Mouse (Mus musculus) layer of hippocampus, adult 11-12 months (tissue): ENCODE measurements around the gene Wnt6.
A peak's percentile ranks its signal among the peaks of the same experiment; 100 is the strongest.

Experiments
- DNase-seq: peaks from one replicate; pipeline ENCODE4 v3.0.0; 2022; ENCODE audit warnings: low spot score

Gene Wnt6

DNA sequence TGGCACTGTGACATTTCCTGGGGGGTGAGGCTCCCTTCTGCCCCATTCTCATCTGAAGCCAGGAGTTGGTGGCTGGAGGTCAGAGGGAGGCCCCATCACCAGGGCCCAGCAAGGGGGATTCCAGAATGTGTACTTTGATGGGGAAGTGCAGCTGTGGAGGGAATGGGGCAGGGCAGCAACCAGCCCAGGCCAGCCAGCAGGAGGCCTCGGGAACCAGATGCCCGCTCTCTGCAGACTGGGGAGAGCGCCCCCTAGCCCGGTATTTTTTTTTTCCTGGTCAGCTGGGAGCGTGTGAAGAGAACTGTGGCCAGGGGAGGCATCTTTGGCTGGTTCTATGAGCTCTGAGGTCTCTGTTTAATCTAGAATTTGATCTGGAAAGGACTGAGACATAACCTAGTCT is 4.1 kb downstream of the Wnt6 start:
- DNase-seq: no peak

DNA sequence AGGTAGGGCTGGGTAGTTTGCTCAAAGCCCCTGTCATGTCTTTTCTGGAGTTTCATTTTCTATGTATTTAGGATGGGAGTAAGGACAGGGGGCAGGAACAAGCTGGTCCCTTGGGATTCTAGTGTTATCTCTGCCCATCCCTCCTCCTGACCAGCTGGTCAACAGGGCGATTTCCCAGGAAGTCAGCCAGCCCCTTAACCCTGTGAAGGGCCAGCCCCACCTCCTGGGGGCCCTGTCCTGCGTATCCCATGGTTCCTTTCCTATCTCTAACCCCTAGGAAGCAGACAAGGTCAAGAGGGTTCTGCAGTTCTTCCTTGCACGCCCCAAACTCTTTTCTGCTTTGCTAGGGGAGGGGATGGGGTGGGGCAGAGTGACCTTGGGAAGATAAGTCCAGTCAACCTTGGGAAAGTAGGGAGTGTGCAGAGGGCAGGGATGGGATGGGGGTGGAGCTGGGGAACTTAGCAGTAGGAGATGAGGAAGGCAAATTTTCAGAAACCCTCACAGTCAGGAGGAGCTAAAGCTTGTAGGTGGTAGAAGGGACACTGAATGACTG is 7.3 kb downstream of the Wnt6 start:
- DNase-seq: no peak

DNA sequence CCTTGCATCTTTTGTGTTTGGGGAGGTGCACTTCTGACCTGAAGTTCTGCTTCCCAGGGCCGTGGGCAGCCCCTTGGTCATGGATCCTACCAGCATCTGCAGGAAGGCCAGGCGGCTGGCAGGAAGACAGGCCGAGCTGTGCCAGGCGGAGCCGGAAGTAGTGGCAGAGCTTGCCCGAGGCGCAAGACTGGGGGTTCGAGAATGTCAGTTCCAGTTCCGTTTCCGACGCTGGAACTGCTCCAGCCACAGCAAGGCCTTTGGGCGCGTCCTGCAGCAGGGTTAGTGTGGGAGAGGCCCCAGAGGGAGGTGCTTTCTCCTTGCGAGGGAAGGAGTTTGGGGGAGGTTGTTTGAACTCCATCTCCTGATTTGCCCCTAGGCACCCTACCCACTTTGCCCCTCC is 10.4 kb downstream of the Wnt6 start:
- no peak for DNase-seq

DNA sequence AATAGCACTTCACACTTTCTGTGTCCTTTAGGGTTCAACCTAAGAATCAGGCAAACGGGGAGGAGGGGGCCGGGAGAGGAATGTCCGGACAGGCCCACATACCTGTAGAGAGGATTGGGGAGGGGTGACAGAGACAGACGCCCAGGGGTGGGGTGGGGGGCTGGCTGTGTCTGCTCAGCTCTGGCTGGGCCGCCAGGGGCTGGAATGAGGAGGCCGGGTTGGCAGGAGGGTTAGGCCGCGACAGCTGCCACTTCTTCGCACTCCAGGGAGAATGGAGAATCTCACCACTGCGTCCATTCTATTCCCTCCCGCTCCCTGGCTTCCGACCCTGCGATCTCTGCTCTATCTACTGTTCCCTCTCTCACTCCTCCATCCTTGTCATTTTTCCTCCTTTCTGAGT is 11.9 kb downstream of the Wnt6 start:
- DNase-seq: no peak

DNA sequence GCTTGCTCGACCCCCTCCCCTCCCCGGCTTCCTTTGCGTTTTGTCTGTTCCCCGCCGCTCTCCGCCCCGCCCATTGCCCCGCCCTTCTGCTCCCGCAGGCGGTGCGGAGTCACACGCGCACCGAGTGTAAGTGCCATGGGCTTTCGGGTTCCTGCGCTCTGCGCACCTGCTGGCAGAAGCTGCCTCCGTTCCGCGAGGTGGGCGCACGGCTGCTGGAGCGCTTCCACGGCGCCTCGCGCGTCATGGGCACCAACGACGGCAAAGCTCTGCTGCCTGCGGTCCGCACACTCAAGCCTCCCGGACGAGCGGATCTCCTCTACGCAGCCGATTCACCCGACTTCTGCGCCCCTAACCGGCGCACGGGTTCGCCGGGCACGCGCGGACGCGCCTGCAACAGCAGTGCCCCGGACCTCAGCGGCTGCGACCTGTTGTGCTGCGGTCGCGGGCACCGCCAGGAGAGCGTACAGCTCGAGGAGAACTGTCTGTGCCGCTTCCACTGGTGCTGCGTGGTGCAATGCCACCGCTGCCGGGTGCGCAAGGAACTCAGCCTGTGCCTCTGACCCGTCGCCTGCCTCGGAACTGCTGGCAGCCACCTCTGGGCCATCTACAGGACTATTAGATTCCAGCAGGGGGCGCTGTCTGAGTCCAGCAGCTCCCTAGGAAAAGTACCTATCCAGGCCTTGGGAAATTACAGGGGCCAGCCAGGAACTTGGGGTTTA is 12.5 kb downstream of the Wnt6 start:
- peak; percentile 56 for DNase-seq

DNA sequence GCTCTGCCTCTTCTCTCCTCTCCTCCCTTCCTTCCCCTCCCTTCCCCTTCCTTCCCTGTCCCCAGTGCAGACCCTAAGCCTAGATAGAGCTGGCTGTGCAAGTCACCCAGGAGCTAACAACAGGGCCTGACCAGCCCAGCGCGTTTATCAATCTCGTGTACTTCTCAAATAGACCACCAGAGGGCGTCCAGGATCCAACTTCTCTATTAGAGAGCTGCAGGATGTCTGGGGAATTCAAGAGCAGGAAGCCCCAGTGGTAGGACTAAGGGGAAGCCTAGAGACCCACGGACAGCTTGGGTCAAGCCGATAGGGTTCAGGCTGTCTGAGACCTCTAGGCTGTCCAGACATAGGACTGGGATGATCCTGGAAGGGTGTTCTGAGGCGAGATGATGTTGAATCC is 16.2 kb downstream of the Wnt6 start:
- peak; percentile 90 for DNase-seq

DNA sequence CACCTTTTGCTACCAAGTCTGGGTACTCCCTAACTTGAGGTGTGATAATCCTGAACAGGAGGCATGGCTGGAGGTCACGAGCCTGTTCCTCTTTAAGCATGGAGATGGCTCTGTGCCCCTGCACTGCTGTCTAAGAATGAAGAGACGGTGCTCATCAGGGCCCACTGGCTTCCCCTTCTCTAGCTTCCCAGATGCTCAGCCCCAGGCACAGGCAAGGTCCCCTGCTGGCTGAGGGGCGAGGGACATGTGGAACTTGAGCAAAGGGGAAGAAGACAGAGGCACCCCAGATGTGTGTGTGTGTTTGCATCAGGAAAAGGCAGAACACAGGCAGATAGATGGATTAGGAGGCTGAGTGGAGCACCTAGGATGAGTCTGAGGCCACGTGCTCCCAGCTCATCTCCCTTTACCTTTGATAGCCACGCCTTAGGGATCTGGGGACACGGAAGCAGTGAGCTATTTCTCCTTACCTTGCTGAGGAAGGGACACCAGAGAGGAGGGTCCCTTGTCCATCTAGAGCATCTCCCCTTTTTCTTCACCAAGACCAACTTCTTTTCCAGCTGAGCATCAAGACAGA is 17.0 kb downstream of the Wnt6 start:
- DNase-seq: no peak

DNA sequence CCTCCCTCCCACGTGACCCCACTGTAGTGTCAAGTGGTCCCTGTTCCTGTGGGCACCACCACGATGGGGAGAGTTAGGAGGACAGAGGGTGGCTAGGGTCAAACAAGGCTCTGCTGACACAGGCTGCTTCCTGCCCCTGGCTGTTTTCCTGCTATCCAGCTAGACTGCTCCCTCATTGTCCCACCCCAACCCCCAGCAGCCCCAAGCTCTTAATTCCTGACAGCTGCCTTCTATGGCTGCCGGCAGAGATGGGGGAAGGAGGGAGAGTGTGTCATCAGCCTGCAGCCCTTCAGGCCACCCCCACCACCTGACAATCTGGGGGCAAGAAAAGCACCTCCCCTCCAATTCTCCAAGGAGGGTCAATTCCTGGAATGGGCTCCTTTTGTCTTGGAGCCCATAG is 18.4 kb downstream of the Wnt6 start:
- DNase-seq: no peak

DNA sequence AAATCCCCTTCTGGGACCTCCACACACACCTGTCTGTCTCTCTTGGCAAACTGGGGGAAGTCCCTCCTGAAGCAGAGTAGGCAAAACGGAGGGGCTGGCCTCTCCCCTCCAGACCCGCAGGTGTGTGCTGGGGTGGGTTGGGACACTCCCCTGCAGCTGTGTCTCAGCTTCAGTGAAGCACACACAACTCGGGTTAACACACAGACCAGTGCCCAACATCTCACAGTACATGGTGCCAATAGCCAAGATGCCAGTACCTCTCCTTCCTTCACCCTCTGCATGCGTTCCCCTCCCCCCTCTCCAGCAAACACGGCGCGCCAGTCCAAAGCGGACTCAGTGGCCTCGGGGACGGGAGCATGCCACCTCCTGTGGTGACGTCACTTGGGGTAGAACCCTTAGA is 19.6 kb downstream of the Wnt6 start, which contains the start of gene Wnt10a:
TSS of gene Wnt10a (plus strand) at position 268 of the 400 bp plus-strand sequence.
- DNase-seq: no peak

DNA sequence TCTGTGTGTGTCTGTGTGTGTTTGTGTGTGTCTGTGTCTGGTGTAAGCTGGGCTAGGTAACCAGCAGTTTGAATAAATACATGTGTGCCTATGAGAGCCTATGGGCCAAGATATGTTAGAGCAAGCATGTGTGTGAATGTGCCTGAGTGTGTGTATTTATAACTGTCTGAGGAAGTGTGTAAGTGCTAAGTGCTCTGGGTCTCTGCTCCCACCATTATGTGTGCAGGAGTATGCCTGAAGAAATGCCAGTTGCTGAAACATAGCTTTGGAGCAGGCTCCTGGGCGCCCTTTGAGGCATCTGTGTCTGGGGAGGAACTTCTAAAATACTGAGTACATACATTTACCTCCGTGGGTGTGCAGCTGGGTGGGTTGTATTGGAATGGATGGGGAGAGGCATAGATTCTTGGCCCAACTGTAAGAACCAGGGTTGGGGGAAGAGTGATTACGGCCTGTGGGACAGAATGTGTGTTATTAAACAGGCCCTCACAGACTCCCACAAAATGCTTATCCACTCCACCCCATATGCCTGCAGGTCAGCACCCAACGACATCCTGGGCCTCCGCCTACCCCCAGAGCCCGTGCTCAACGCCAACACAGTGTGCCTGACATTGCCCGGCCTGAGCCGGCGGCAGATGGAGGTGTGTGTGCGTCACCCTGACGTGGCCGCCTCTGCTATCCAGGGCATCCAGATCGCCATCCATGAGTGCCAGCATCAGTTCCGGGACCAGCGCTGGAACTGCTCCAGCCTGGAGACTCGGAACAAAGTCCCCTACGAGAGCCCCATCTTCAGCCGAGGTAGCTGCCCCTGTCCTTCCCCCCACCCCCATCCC is 21.4 kb downstream of the Wnt6 start:
- DNase-seq: no peak

DNA sequence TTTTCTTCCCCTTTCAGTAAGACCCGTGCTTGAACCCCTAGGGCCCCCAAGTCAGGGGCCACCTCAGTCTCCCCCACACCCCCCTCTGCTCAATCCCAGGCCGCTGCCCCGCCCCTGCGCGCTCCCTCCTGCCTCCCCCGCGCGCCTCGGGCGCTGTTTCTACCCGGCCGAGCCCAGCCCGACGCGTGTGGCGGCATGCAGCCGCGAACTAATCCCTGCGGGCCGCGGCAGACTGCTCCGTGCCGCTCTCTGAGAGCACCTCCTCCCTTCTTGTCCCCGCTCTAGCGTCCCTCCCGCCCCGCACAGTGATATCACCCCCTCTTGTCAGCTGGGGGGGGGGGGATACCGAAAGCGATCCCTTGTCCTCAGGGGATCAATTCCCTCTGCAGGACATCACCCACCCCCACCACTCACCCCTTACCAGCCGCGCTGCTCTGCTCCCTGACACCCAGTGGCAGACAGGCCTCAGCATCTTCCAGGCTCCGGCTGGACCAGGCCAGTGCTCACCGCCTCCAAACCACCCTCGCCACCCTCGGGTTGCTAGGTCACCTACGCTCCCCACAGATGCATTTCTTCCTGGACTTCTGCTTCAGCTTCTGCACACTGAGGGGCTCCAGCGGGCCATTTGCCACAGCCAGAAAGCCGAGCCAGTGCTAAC is 22.9 kb downstream of the Wnt6 start:
- no peak for DNase-seq

DNA sequence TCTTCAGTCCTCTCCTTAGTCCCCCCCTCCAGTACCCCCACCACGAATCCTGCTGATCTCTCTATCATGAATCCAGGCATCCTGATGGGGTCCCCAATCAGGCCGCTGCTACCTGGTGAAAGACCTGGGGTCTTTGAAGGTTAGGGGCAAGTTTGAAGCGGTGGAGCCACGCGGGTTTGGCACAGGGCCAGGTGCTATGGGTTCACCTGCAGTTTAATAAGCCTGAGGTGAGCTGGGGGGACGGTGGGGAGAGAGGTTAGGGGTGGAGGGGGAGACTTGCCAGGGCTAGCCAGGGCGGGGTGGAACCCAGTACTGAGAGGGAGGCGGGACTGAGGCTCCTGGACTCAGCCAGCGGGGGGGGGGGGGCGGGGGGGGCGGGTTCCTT is 23.4 kb downstream of the Wnt6 start:
- no peak for DNase-seq

DNA sequence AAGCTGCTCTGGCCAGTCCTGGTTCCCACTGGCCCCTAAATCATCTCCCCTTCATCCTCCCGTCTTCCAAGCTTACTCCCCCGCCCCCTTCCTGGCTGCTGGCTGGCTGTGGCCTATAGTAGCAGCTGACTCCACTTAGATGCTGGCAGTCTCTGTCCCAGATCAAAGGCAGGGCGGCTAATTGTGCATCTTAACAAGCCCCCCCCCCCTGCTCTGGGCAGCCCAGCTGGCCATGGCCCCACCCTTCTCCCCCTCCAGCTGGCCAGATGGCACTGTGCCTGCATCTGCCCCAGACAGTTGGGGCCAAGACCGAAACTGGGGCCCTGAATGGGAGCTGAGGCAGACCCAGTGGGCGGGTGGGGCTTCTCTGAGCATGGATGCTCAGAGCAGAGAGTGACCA is 25.8 kb downstream of the Wnt6 start:
- DNase-seq: no peak

DNA sequence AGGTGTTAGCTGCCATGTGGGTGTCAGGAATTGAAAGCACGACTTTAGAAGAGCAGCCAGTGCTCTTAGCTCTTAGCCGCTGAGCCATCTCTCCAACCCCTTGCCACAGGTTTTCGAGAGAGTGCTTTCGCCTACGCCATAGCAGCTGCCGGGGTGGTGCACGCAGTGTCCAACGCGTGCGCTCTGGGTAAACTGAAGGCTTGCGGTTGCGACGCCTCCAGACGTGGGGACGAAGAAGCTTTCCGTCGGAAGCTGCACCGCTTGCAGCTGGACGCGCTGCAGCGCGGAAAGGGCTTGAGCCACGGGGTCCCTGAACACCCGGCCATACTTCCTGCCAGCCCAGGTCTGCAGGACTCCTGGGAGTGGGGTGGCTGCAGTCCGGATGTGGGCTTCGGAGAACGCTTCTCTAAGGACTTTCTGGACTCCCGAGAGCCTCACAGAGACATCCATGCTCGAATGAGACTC is 28.8 kb downstream of the Wnt6 start:
- DNase-seq: no peak

DNA sequence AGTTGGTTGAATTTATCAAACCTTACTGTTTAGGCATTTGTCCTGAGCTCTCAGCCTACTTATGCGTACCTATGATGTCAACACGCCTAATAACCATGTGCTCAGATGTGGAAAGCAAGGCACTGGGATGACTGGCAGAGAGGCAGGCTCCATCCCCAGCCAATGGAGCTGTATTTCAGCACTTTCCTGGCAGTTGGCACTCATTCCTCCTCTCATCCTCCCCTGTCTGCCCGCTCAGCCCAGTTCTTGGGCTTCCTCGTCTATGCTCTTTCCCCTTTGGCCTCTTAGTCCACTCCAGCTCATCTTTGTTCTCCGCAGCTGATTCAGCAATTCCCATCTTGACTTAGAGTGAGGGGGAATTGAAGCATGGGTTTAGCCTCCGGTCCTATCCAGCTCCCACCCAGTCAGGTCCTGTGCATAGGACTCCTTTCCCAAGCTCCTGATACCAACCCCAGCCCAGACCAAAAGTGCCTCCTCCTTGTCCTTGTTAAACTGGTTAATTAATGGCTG is 30.0 kb downstream of the Wnt6 start:
- DNase-seq: no peak

DNA sequence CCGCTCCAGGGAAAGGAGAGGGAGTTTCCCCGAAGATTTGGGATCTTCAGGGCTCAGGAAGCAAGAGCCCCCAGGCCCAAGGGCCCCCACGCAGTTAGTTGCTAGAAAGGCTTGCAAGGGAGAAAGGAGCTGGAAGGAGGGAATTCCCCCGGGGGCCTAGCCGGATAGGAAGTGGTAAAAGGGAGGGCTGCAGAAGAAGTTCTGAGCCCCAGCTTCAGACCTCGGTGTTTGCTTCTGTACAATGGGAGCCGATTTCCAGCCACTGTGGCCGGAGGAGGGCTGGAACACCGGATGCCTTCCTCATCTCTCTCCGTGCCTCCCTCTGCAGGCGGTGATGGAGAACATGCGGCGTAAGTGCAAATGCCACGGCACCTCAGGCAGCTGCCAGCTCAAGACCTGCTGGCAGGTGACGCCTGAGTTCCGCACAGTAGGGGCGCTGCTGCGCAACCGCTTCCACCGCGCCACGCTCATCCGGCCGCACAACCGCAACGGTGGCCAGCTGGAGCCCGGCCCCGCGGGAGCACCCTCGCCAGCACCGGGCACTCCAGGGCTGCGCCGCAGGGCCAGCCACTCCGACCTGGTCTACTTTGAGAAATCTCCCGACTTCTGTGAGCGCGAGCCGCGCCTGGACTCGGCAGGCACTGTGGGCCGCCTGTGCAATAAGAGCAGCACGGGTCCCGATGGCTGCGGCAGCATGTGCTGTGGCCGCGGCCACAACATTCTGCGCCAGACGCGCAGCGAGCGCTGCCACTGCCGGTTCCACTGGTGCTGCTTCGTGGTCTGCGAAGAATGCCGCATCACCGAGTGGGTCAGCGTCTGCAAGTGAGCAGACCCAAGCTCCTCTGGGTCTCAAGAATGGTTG is 31.3 kb downstream of the Wnt6 start:
- peak; percentile 59 for DNase-seq

DNA sequence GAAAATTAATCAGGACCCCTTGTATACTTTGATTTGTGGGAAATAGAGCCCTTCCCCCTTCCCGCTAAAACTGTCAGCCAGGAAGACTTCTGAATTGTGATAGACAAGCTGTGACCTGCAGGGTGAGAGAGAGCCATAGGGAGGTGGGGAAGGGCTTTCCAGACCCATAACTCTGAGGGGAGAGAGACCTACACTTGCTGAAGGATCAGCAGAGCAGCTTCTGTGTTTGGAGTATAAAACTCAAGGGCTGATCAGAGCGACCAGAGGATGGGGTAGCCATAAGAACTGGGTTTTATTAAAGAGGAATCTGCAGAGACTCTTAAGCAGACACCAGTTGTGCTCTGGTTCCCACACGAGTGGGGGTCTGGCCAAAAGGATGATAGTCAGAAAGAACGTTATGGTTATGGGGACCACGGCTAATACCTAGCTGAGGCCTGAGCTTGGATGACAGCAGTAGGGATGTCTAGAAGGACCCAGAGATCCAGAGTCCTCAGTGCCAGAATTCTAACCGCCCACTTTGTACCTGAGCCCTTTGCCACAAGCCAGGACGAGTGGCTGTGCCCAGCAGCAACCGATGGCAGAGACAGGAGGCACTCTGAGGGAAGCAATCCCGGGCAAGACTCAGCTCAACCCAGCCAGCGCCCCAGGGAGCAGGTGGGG is 32.6 kb downstream of the Wnt6 start:
- no peak for DNase-seq

DNA sequence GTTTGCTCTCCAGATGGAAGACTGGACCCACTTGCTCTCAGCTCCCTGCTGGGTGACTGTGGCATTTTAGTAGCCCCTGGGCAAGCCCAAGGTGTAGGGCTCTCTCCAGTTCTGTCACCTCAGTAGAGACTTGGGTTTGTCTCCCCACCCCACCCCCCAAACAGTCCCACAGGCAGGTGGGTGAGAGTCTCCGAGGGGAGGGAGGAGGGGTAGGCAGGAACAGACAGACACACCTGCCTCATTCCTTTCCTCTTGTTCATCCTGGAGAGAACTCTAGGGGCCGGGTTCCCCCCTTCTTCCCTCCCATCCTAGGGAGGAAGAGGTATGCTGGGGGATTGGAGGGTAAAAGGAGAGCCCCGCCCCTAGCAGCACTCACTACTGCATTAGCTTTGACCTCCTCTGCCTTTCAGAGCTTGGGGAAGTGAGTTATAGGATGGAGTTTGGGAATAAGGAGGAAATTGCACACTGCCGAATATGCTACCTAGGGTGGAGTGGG is 33.7 kb downstream of the Wnt6 start:
- no peak for DNase-seq

DNA sequence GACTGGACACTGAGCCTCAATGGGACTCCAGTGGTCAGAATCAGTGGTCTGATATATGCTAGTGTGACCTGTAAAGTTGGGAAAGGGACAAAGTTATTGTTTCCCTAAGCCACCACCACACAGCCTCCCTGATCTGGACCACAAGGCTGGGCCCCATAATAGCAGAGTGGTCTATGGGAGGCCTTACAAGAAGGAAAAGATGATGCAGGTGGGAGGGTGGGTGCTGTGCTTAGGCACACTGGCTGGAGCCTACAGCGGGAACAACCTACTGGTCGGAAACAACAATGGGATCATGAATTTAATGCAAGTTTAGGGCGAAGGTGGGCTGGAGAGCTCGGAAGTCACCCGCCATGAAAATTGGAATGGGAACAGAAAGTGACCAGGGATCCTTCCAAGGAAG is 34.2 kb downstream of the Wnt6 start:
- DNase-seq: no peak
